Mouse (Mus musculus) midbrain, embryonic 12.5 days (tissue): ENCODE measurements around the gene Ppp1ca. TPM values are rescaled to one million over a fixed set of nuclear protein-coding genes. Genes with fewer than 3 reads are reported as not detected.

ENCODE experiments used
- ATAC-seq: fragments of 200-750 bp; cut with Nextera tagmentation; 2 replicates; pipeline ENCODE4 v1.8.0; 2017; ENCODE audit warnings: low read depth, moderate TSS enrichment, moderate library complexity; ENCODE audit not compliant: low FRiP score
- H3K27ac ChIP-seq: fragments of 300-500 bp; sonication (generic); replicated peaks from 2 replicates; pipeline ENCODE4 v1.5.1; 2016; ENCODE audit warnings: mild to moderate bottlenecking
- H3K27me3 ChIP-seq: fragments of 300-500 bp; sonication (generic); 2 replicates; pipeline ENCODE4 v1.6.1; 2016; ENCODE audit warnings: mild to moderate bottlenecking
- H3K36me3 ChIP-seq: fragments of 300-500 bp; sonication (generic); 2 replicates; pipeline ENCODE4 v1.6.1; 2016
- H3K4me1 ChIP-seq: fragments of 300-500 bp; sonication (generic); 2 replicates; pipeline ENCODE4 v1.6.1; 2016
- H3K4me2 ChIP-seq: fragments of 300-500 bp; sonication (generic); replicated peaks from 2 replicates; pipeline ENCODE4 v1.6.1; 2016; ENCODE audit warnings: mild to moderate bottlenecking, moderate library complexity
- H3K4me3 ChIP-seq: fragments of 300-500 bp; sonication (generic); 2 replicates; pipeline ENCODE4 v1.5.1; 2016; ENCODE audit warnings: mild to moderate bottlenecking
- H3K9ac ChIP-seq: fragments of 300-500 bp; sonication (generic); replicated peaks from 2 replicates; pipeline ENCODE4 v1.6.1; 2016; ENCODE audit warnings: mild to moderate bottlenecking, moderate library complexity
- H3K9me3 ChIP-seq: fragments of 300-500 bp; sonication (generic); 2 replicates; pipeline ENCODE4 v1.6.1; 2016; ENCODE audit warnings: mild to moderate bottlenecking
- WGBS: fragments of 180-500 bp; shearing (Covaris S2); methylation state at CpG from one replicate; pipeline ENCODE4 v1.1.7; 2016; 5-methylcytosine and 5-hydroxymethylcytosine counted together
- polyA plus RNA-seq: library from polyadenylated mRNA; unstranded; fragments of >200 nt; fragmentation: Nextera tagmentation; extraction: Ambion mirVana; gene quantifications from 2 replicates; pipeline ENCODE4 v1.2.1, GENCODE M21; 2016

The Ppp1ca gene
- 709 and 733 TPM in 2 replicates for polyA plus RNA-seq

GRCm38 (mm10) chr19:4191528-4192250 lies at the start of gene Ppp1ca:
Gene Ppp1ca (plus strand): TSS chr19:4192065.
- peak within 1 kb of the TSS; percentile 90 for H3K27ac ChIP-seq
- peak; percentile 92 for ATAC-seq
- WGBS, result 6% methylated on average over 43 of the region's 47 CpGs

GRCm38 (mm10) chr19:4142416-4143173 lies 49.3 kb upstream of the Ppp1ca start:
- Histone ChIP-seq H3K9ac (no peak overlapping the region), H3K4me1 (peaks cover 6% of the 10 kb centered on the region), H3K4me2 (no peak overlapping the region), H3K9me3 (no peaks in the 10 kb centered on the region), H3K27me3 (no peaks in the 10 kb centered on the region; the same call in 1 of the 2 replicates), H3K36me3 (no peaks in the 10 kb centered on the region), H3K4me3 (no peak overlapping the region), H3K27ac (no peak overlapping the region)
- 92% methylated on average over 18 of the region's 18 CpGs for WGBS
- no peak for ATAC-seq

More at GRCm38 (mm10) chr19:4191528-4192250, at the start of gene Ppp1ca:
- peak within 1 kb of the TSS; percentile 98 for H3K9ac ChIP-seq
- H3K4me1 ChIP-seq, result peaks cover 31% of the 10 kb centered on the region
- H3K4me3 ChIP-seq, result peak within 1 kb of the TSS; percentile 97
- no peaks in the 10 kb centered on the region for H3K27me3 ChIP-seq
- peaks cover 36% of the 10 kb centered on the region for H3K36me3 ChIP-seq
- H3K9me3 ChIP-seq, result no peaks in the 10 kb centered on the region
- peak within 1 kb of the TSS; percentile 90 for H3K4me2 ChIP-seq

- Histone ChIP-seq H3K27me3 (no peaks in the 10 kb centered on the region; the same call in 1 of the 2 replicates), H3K27ac (no peak within 1 kb of the TSS), H3K36me3 (no peaks in the 10 kb centered on the region), H3K4me1 (peaks cover 13% of the 10 kb centered on the region), H3K4me3 (no peak within 1 kb of the TSS), H3K4me2 (no peak within 1 kb of the TSS), H3K9ac (no peak within 1 kb of the TSS), H3K9me3 (no peaks in the 10 kb centered on the region)
- no peak for ATAC-seq
- WGBS, result 82% methylated on average over 7 of the region's 7 CpGs
These were observed 48.1 kb upstream of the Ppp1ca start, which contains the start of gene Cabp4 for GRCm38 (mm10) chr19:4143759-4144268. Gene Cabp4 (minus strand): TSS chr19:4144033.

- Histone ChIP-seq H3K9ac (no peak overlapping the region), H3K4me2 (no peak overlapping the region), H3K27me3 (no peaks in the 10 kb centered on the region; the same call in 1 of the 2 replicates), H3K36me3 (no peaks in the 10 kb centered on the region), H3K4me1 (peaks cover 18% of the 10 kb centered on the region), H3K9me3 (no peaks in the 10 kb centered on the region), H3K27ac (no peak overlapping the region), H3K4me3 (no peak overlapping the region)
- WGBS, result 85% methylated on average over 16 of the region's 16 CpGs
- ATAC-seq, result no peak
These were observed 47.0 kb upstream of the Ppp1ca start for GRCm38 (mm10) chr19:4144550-4145498.

- Histone ChIP-seq H3K9me3 (no peaks in the 10 kb centered on the region), H3K4me2 (no peak overlapping the region), H3K27me3 (no peaks in the 10 kb centered on the region; the same call in 1 of the 2 replicates), H3K27ac (no peak overlapping the region), H3K4me1 (peaks cover 22% of the 10 kb centered on the region), H3K4me3 (no peak overlapping the region), H3K9ac (no peak overlapping the region), H3K36me3 (peaks cover 7% of the 10 kb centered on the region)
- 81% methylated on average over 5 of the region's 5 CpGs for WGBS
- no peak for ATAC-seq
These were observed 45.9 kb upstream of the Ppp1ca start for GRCm38 (mm10) chr19:4145936-4146335.

GRCm38 (mm10) chr19:4146366-4147021 lies 45.4 kb upstream of the Ppp1ca start:
- Histone ChIP-seq H3K9ac (no peak overlapping the region), H3K4me2 (no peak overlapping the region), H3K27me3 (no peaks in the 10 kb centered on the region; the same call in 1 of the 2 replicates), H3K27ac (no peak overlapping the region), H3K36me3 (peaks cover 12% of the 10 kb centered on the region), H3K9me3 (no peaks in the 10 kb centered on the region), H3K4me3 (no peak overlapping the region), H3K4me1 (peaks cover 22% of the 10 kb centered on the region)
- ATAC-seq, result no peak
- WGBS, result 61% methylated on average over 12 of the region's 12 CpGs

- Histone ChIP-seq H3K36me3 (peaks cover 12% of the 10 kb centered on the region), H3K4me3 (no peak overlapping the region), H3K9ac (no peak overlapping the region), H3K4me1 (peaks cover 22% of the 10 kb centered on the region), H3K9me3 (no peaks in the 10 kb centered on the region), H3K27me3 (no peaks in the 10 kb centered on the region; the same call in 1 of the 2 replicates), H3K4me2 (no peak overlapping the region), H3K27ac (no peak overlapping the region)
- WGBS, result 53% methylated on average over 3 of the region's 3 CpGs
- no peak for ATAC-seq
These were observed 44.9 kb upstream of the Ppp1ca start for GRCm38 (mm10) chr19:4147022-4147405.

GRCm38 (mm10) chr19:4147782-4148490 lies 43.9 kb upstream of the Ppp1ca start:
- Histone ChIP-seq H3K36me3 (peaks cover 17% of the 10 kb centered on the region), H3K27me3 (no peaks in the 10 kb centered on the region; the same call in 1 of the 2 replicates), H3K27ac (peak overlapping the region; percentile 47), H3K4me1 (peaks cover 22% of the 10 kb centered on the region), H3K9ac (peak overlapping the region; percentile 86), H3K4me3 (peak overlapping the region; percentile 85), H3K4me2 (peak overlapping the region; percentile 86), H3K9me3 (no peaks in the 10 kb centered on the region)
- 29% methylated on average over 9 of the region's 9 CpGs for WGBS
- peak; percentile 38 for ATAC-seq

- Histone ChIP-seq H3K27ac (peak within 1 kb of the TSS; percentile 47), H3K4me3 (peak within 1 kb of the TSS; percentile 85), H3K4me2 (peak within 1 kb of the TSS; percentile 86), H3K4me1 (peaks cover 22% of the 10 kb centered on the region), H3K9ac (peak within 1 kb of the TSS; percentile 86), H3K27me3 (no peaks in the 10 kb centered on the region), H3K36me3 (peaks cover 22% of the 10 kb centered on the region), H3K9me3 (no peaks in the 10 kb centered on the region)
- under 1% methylated on average over 33 of the region's 33 CpGs for WGBS
- peak; percentile 96 for ATAC-seq
These were observed 43.4 kb upstream of the Ppp1ca start, which contains the start of gene Coro1b for GRCm38 (mm10) chr19:4148491-4148806. Gene Coro1b (plus strand): TSS chr19:4148619.

- H3K4me2 ChIP-seq, result peak overlapping the region; percentile 86
- no peaks in the 10 kb centered on the region for H3K9me3 ChIP-seq
- peaks cover 25% of the 10 kb centered on the region for H3K36me3 ChIP-seq
- H3K27ac ChIP-seq, result peak overlapping the region; percentile 47; the same call in 1 of the 2 replicates
- peaks cover 22% of the 10 kb centered on the region for H3K4me1 ChIP-seq
- WGBS, result 6% methylated on average over 7 of the region's 8 CpGs
- peak overlapping the region; percentile 86 for H3K9ac ChIP-seq
- no peak; the same call in 1 of the 2 replicates for ATAC-seq
- no peaks in the 10 kb centered on the region for H3K27me3 ChIP-seq
- H3K4me3 ChIP-seq, result peak overlapping the region; percentile 85
These were observed 43.0 kb upstream of the Ppp1ca start for GRCm38 (mm10) chr19:4148819-4149218.
